Mouse (Mus musculus): ENCODE data around the gene Hmcn2.

The Hmcn2 gene

DNA sequence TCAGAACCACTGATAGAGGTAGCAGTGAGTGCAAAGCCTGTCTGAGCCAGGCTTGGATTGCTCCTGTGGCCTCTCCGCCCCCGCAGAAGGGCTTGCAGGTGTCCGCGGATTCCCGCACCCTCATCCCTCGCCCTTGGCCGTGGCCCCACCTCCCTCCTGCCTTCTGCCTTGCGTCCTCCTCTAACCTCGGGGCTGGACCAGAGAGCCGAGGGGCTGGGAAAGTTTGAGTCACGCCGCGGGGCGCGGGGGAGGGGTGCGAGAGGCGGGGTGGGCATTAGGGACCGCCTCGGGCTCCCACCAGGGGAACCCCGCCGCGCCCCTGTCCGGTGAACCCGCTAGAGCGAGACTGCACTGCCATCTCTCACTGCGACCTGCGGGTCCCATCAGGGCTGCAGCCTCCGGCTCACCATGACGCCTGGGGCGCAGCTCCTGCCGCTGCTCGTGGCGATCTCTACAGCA, at the start of gene Hmcn2:
TSS of gene Hmcn2 (plus strand) at position 409 of the 459 bp plus-strand sequence.
- DNase-seq: no peak

DNA sequence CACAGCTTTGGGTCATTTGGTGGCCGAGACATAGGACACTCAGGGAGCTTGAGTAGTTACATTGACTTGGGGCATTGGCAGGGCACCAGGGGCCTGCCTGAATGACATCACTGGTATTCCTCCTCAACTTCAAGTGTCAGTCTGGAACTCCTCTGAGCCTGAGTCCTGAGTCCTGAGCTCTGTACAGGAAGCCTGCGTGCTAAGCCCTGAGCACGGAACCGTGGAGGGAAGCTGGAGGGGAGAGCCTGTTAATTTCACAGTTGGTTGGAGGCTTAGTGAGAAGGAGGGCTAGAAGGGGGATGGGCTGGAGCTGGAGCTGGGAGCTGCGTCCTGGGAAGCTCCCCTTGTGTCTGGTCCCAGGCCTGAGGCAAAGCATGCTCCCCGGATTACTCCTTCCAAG, 46.8 kb upstream of the Hmcn2 start:
- DNase-seq: no peak

DNA sequence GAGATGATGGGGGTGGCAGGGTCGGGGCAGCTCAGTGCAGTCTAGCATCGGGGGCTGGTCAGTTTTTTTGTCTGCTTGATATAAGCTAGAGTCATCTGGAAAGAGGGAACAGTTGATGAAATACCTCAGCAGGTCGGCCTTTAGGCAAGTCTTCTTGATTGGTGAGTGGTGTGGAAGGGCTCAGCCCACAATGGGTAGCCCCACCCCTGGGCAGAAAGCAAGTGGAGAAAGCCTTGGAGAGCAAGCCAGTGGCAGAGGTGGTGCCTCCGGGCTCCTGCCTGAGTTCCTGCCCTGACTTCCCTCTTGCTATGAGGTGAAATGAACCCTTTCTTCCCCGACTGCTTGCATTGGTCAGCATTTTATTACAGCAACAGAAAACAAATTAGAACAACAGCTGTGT, 45.6 kb upstream of the Hmcn2 start:
- DNase-seq: no peak

DNA sequence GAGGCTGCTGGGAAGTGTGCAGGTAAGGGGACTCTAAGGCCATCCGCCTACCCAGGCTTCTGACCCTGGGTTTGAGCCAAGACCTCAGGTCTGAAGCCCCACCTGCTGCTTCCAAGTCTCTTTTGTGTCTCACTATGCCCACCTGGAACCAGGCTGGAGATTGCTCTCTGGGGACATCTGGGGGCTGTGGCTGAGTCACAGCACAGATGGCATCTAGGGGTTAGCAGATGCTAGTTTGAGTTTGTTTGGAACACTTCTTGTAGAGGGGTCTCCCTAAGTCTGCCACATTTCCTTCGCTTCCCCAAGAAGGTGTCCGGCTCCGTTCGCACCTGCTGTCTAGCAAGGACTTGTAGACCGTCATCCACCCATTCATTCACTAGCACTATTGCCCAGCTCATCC, 45.0 kb upstream of the Hmcn2 start:
- DNase-seq: no peak

DNA sequence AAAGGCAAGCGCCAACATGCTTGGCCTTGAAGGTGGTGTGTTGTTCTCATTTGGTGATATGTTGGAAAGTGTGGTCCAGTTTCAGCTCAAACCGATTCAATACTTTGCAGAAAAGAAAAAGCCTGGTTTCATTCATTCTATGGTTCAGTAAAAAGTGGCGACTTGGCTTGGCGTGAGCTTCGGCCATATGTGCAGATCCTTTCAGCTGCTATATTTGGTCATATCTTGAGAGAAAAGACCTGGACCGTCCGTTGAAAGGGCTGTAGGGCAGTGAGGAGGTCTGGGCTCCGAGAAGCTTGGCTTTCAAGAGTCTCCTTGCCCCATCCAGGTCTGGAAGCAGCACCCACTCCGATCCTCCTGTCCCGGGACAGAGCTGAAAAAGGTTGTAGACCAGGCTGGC, 44.4 kb upstream of the Hmcn2 start:
- DNase-seq: no peak

DNA sequence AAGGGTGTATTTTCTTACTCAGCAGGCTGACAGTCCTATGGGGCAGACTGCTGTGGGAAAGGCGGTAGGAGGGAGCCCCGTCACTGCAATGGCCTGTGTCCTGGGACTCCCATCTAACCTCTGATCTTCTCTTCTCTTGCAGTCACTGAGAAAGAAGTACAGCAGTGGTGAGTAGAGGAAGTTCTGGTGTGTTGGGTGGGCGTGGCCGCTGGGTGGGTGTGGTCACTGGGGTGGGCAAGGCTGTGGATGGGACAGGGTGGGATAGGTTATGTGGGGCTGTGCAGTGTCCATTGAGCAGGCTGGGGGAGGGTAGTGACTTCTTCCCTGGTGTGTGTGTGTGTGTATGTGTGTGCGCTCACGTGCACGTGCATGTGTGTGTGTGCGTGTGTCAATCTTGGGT, 43.7 kb upstream of the Hmcn2 start:
- no peak for DNase-seq

DNA sequence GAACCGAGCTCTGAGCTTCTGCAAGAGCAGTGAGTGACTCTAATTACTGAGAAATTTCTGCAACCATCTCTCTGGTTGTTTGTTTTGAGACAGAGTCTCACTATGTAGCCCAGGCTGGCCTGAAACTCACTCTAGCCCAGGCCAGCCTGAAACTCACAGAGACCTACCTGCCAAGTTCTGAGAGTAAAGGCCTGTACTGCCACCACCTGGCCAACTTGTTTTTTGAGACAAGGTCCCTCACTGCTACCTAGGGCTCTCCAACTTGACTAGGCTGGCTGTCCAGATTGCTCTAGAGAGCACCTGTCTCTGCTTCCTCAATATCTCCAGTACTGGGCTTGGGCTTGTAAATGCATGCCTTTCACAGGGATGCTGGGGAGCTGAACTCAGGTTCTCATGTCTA, 43.1 kb upstream of the Hmcn2 start:
- DNase-seq: no peak

DNA sequence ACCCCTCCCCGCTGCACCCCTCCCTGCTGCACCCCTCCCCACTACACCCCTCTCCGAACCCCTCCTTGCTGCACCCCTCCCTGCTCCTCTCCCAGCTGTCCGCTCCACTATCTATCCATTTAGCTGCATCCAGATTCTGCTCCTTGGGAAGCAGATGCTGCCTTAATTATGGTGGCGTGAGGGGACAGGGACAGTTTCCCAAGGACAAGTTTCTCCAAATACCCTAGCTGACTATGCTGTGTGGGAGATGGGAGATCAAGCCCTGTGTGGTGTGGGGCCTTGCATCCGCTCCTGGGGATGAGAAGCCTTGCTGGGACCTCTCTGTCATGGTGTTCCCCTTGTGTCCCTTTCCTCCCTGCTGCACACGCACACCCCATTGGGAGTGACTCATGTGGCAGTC, 39.2 kb upstream of the Hmcn2 start:
- no peak for DNase-seq

DNA sequence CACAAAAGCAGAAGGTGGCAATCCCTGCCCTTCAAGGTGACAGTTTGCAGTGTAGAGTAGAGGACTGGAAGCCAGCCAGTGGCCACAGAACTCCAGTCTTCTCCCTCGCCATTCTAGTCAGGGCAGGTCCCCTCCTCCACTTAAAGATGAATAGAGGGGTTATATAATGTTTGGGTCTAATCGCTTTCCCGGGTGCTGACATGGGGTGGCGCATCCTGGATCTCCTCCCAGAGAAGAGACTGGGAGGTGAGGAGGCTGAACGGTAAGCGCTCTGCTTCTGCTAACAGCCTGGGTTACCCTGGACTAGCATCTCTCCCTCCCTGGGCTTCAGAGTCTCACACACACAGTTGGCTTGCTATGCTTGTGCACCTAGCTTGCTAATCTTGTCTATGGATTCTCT, 36.4 kb upstream of the Hmcn2 start:
- DNase-seq: no peak

DNA sequence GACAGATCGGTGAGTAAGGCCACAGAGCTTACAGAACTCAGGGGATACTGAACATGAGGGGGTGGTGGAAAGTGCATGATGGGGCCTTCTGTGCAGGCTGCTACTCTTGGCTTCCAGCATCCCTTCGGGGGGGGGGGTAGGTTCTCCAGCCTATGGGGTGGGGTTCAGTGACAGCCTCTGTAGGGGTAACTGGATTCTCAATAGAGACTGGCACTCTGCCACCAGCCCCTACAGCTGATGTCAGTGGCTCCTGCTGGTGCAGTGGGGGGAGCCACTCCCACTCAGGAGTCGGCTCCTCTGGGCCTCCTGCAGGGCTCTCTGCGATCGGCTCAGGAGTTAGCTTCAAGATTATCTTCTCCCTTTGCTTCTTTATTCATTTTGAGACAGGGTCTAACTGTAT, 35.7 kb upstream of the Hmcn2 start:
- no peak for DNase-seq

DNA sequence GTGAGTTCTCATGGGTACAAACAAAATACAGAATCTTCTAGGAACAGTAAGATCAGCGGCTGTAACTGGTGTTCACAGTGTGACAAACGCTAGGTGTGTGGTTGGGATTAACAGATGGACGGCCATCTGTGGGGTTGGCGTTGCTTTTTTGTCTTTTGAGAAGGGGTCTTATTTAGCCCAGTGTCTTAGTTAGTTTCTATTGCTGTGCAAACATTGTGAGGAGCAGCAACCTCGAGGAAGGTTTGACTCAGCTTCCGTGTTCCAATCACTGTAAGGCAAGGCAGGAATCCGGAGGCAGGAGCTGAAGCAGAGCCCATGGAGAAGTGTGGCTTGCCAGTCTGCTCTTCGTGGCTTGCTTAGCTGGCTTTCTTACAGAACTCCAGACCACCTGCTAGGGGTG, 33.1 kb upstream of the Hmcn2 start:
- no peak for DNase-seq

DNA sequence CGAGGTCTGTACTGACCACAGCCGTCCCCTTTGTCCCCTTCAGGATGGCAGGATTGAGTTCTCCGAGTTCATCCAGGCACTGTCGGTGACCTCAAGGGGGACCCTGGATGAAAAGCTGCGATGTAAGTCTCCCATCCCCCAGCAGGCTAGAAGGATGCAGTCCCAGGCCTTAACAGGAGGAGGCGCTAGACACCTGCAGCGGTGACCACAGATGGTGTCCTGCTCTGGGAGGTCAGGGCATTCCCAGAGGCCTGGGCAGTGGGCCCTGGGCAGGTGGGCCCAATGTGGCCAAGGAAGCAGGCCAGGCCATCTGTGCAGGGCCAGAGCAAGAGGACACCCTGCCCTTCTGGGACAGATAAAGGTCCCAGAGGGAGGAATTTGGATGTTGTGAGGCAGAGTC, 31.9 kb upstream of the Hmcn2 start:
- no peak for DNase-seq

DNA sequence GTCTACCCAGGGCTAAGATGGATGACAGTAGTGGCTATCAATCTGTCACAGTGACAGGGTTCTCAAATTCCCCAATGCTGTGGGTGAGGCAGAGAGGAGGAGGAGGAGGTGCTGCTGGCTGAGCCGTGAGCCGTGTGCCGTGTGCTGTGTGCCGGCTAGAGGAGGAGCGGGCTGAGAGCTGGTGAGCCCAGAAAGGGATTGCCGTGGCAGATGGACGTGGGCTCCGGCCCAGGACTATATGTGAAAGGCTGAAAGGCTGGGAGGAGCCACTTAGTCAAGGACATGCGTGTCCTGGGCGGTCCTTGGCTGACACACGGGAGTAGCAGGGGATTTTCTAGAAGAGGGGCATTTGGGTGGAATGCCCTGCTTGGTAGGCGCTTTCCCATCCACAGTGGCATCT, 31.3 kb upstream of the Hmcn2 start:
- DNase-seq: no peak

DNA sequence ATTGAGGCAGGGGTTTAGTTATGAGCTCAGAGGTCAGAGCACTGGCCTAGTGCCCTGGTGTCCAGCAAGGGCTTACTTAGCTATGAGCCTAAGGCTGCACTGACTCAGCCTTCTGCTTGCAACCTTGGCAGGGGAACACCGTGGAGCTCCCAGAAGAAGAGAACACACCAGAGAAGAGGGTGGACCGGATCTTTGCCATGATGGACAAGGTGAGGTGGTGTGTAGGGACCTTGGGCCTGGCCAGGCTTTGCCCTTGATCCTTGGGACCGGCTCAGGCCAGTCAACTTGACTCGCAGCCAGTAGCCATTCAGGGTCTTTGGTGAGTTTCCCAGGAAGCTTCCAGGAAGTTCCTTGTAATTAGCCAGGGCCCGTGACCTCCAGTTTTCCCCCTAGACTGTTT, 29.7 kb upstream of the Hmcn2 start:
- no peak for DNase-seq

DNA sequence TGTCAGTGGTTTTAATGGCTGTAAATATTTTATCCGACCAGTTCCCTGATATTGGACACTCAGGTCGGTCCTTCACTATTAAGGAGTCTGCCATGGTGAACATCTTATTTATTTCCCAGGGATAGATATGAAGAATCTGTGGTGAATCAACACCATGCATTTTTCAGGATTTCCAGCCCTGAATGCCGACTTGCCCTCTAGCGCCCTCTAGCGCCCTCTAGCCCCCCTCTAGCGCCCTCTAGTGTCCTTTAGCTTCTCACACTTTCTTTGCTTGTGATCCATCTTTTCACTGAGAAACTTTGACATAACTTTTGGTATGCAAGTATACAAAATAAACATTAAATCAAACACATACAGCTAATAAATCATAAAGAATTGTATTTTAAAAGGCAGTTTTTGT, 22.8 kb upstream of the Hmcn2 start:
- DNase-seq: no peak

DNA sequence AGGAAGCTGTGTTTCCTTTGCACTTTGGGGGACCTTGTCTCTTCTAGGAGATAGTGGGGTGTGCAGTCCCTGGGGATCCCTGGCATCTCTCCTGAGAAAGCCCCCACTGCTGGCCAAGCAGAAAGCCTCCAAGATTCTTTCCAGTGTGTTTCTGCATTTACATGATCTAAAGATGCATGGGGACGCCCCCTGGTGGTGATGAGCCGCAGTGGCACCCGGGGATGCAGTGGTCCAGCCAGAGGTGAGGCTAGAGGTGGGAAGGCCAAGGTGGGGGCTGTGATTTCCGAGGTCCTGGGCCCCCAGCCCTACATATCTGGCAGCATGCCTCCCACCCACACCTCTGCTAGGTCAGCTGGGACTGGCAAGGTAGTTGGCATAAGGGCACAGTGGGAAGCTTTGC, 19.2 kb upstream of the Hmcn2 start:
- DNase-seq: peak; percentile 59

DNA sequence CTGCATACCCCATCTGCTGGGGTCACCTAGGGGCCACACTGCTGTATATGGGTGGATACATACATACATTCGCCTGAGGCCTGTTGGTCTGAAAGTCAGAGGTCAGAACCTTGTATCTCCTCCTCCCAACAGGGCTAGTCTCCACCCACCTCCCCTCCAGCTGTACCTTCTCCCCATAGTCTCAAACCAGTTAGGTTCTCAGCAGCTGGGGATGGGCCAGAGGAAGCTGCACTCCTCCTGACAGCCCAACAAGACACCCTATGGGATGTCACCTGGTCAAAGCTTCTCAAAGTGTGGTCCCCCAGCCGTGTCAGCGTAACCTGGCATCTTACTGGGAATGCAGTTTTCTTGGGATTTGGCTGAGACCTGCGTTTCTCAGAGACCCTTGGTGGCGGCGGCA, 17.8 kb upstream of the Hmcn2 start:
- no peak for DNase-seq

DNA sequence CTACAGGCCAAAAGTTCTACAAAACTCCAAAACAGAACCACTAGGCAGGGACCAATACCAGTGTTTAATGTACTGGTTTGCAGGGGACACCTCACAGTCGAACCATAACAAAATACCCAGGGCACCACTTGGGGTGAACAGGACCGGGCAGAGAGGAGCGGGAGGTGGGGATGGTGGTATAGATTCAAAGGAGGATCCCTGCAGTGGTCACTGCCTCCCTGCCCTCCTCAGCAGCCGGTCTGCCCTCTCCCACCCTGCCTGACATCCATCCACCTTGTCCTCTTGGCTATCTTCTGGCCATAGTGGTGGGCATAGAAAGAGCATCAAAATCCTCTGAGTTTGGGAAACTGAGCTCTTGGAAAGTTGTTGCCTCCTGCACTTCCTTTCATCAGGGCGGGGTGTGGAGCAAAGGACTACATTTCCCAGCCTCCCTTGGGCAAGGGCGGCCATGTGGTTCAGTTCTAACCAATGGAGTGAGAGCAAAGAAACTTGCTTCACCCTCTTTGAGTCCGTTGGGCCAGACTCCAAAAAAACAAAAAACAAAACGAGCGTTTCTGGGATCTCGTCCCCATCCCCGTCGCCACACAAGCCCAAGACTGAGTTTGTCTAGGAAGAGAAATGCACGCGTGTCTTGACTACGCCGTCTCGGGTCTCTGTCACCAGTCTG, 16.5 kb upstream of the Hmcn2 start:
- DNase-seq: peak; percentile 55

DNA sequence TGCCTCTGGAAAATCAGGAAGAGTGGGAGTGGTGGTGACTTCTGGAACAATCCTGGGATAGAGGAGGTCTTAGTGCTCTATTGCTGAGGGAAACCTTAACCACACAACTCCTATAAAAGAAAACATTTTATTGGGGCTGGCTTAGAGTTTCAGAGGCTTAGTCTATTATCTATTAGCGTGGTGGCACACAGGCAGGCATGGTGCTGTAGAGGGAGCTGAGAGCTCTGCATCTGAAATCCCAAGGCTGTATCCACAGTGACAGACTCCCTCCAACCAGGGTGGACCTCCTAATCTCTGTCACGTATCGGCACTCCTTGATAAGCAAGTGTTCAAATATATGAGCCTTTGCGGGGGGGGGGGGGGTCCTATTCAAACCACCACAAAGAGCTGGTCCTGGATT, 15.4 kb upstream of the Hmcn2 start:
- no peak for DNase-seq

DNA sequence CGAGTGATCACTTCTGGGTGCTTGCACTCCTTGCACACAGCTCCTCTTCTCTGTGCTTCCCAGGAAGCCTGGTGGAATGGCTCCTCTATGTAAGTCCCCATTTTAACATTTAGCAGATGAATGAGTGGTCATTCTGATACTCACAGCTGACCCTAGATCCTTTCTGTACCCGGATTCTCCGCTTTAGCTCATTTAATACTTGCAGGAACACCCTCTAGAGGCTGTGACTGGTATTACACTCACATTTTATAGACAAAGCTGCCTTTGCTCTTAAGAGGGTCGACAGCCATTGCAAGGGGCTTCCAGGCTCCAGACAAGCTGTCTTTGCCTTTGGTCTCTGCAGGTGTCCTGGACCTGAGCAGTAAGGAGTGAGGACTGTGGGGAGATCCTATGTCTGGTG, 14.9 kb upstream of the Hmcn2 start:
- no peak for DNase-seq

DNA sequence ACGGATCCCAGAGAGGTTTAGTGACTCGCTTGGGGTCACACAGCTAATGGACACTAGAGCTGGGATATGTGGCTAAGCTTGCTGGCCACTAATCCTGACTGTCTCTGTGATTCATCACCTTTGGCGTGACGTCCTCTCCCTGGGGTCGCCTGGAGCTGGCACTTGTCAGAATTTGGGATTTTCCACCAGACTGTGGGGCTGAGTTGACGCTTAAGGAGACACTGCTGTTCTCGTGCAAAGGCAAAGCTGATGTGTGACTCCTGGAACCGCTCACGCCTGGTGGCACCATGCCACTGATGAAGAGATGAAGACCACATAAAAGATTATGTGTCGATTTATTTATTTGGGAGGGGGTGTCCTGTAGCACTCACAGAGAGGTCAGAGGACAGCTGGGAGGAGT, 14.2 kb upstream of the Hmcn2 start:
- no peak for DNase-seq

DNA sequence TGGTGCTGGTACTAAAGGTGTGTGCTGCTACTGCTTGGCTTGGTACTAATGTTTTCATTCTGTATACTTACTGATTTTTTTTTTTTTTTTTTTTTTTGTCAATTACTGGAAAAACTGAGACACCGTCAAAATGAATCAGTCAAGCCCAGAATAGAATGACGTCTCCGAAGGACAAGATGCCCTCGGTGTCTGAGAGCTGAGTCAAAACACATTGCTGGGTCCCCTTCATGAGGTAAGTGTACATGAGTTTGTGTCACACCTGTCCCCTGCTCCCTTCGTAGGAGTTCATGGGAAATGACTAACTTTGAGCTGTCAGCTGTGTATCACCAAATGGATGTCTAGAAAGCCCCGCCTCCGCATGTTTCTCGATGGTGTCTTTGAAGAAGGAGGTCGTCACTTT, 11.0 kb upstream of the Hmcn2 start:
- DNase-seq: no peak

DNA sequence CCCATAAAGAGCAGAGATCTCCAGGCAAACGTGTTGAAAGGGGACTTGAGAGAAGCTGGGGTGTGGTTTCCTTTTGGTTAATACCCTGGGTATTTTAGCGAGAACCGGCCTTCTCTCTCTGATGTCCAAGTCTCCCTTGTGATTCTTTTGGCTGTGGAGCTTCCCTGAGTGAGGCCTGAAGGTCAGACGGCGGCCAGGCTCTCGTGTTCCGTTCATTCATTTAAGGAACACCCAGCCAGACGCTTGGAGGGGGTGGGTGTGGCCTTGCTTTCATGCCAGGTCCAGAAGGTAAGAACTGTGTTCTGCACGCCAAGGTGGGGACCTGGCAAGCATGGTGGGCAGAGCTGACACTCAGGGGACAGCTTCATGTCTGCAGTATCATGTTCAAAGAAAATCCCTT, 10.0 kb upstream of the Hmcn2 start:
- no peak for DNase-seq

DNA sequence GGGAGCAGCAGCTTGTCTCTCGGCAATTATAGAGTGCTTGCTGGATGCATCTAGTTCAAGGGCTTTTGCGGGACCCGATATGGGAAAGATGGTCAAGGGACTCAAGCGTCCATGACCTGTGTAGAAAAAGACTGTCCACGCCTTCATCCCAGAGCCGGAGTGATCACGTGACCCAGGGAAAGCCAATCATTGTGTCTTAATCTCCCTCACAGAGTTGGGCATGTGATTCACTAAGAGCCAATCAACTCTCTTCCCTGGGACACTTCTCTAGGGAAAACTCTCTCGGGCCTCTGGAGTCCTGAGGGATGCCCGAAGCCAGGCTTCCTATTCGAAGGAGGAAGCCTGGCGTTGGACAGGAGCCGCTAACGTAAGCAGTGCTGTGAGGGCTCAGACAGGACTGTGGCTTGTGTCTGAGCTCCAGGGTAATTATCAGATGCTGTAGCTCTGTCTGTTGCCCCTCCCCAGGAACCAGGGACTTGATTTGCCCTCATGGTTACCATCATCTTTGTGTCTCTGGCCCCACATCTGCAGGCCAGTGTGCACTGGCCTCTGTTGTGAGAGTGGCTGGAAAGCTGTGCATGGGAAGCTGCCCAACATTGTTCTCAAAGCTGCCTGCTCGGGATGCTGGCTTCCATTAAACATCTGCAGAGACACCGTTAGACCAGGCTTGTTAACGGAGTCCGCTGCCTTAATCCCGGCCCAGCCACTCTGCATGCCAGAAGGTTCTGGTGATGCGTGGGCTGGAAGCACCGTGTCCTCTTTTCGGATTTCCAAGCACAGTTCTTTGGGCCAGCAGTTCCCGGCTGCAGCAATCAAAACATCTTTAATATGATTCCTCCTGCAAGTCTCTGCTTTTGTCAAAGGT, 9.2 kb upstream of the Hmcn2 start:
- no peak for DNase-seq

DNA sequence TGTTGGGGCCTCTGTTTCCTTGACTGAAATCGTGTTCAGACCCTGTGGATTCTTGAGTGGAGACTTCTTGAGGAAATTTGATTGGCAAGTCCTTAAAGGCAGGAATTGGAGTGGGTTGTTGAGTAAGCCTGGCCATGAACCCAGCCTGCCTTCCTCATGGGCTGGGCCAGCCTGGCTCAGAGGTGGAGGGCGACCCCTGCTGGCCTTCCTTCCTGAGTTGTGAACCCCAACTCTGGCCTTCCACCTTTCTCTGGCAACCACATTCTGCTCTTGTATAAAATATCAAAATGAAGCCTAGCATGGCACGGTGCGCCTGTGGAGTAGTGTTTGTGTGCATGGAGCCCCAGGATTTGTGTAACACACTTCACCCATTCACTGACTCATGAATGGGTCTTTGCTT, 8.5 kb upstream of the Hmcn2 start:
- DNase-seq: no peak

All from right cerebral cortex, postnatal 25 days (tissue).